Mouse (Mus musculus) E14TG2a.4 (cell line): ENCODE measurements at regions not wholly inside any gene's neighbourhood (a gene's known extent, or its start where the extent isn't known, plus 50 kb on each side); places are given as distances from the start of the nearest gene placed in this dataset.

Experiments
- CTCF ChIP-seq: conservative IDR thresholded peaks from 2 replicates; pipeline ENCODE4 v1.5.1; 2014; ENCODE audit warnings: low read length
- NANOG ChIP-seq: IDR thresholded peaks from 2 replicates; pipeline ENCODE4 v1.6.1; 2014; ENCODE audit warnings: borderline replicate concordance, low read length, mixed read lengths
- POU5F1 ChIP-seq: IDR thresholded peaks from 2 replicates; pipeline ENCODE4 v1.6.1; 2014; ENCODE audit warnings: low read length, borderline replicate concordance

- TF ChIP-seq CTCF (no peak), POU5F1 (no peak), NANOG (no peak)
Measured at GRCm38 (mm10) chr6:24342056-24342455, 172.8 kb downstream of the Iqub start.
